26 mouse cellular contexts compared by ENCODE assay signal in the genomic region with DNA sequence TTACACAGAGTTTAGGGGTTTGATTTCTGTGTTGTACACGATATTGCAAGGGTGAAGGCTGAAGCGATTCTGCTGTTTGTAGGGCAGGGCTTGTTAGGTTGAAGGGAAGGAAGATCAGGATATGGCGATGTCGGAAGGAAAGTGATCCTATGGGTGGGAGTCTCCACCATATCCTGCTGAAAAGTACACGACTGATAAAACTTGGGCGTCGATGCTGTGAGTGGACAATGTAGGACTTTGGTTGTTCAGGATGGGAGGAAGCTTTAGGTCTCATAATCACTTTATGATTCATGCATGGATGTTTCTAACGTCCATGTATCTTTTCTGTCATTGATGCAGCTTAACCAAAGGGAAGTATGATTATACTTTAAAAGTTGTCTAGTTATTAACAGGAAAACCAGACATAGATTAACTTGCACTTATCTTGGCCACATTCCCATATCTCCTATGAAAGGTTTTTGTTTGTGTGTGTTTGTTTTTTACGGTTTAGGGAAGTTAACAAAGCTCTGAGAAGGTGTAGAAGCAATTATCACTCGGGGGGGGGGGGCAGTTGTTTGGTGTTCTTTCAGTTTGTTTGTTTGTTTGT.
DNase-seq lines count a peak whose midpoint lies in the region; ATAC-seq and TF ChIP-seq lines count a peak whose summit lies in the region.
"Had no signal": no experiment of that assay in that cellular context is flagged by ENCODE, and none has a peak within 500 bp of the region (broad histone marks: within the 10 kb centered on the region; RNA-seq: fewer than 3 reads in every experiment).

No protein-coding gene starts in this region.

- TF ChIP-seq EP300 in liver, embryonic 14.5 days (IDR thresholded peaks at IDR 0.05; ENCODE audit: low read depth): 0 out of 2 replicates have a peak, but pooled peaks have one; percentile 30

- no peak overlapping the region for H3K4me3 ChIP-seq in heart, embryonic 14.5 days (ENCODE audit: control insufficient read depth in 1 of 2, insufficient read depth in 1 of 2, low read depth in 1 of 2, low read length in 2 of 2)
- H3K4me3 ChIP-seq in liver, embryonic 14.5 days (ENCODE audit: insufficient read depth in 1 of 2, low read depth in 2 of 2, low read length in 2 of 2): no peak overlapping the region
- no peak overlapping the region for H3K4me3 ChIP-seq in forebrain, embryonic 14.5 days (ENCODE audit: low read depth, low read length)
- H3K4me3 ChIP-seq: embryonic facial prominence, embryonic 15.5 days; hindbrain, embryonic 10.5 days; intestine, embryonic 15.5 days; limb, embryonic 15.5 days; midbrain, embryonic 15.5 days; myocyte; neural tube, embryonic 13.5 days had no signal

- no peaks in the 10 kb centered on the region for H3K9me3 ChIP-seq in heart, embryonic 14.5 days (ENCODE audit: control insufficient read depth, low read length)
- H3K9me3 ChIP-seq in liver, embryonic 14.5 days (ENCODE audit: control insufficient read depth, low read length): no peaks in the 10 kb centered on the region
- no peaks in the 10 kb centered on the region for H3K9me3 ChIP-seq in forebrain, embryonic 14.5 days (replicated peaks; ENCODE audit: control insufficient read depth, low read length)
- H3K9me3 ChIP-seq: embryonic facial prominence, embryonic 15.5 days; hindbrain, embryonic 10.5 days; intestine, embryonic 15.5 days; limb, embryonic 15.5 days; midbrain, embryonic 15.5 days; neural tube, embryonic 13.5 days had no signal

- H3K27me3 ChIP-seq in heart, embryonic 14.5 days (ENCODE audit: control insufficient read depth, insufficient read depth, low read length): no peaks in the 10 kb centered on the region
- no peaks in the 10 kb centered on the region for H3K27me3 ChIP-seq in liver, embryonic 14.5 days (ENCODE audit: control insufficient read depth, insufficient read depth, low read length)
- no peaks in the 10 kb centered on the region for H3K27me3 ChIP-seq in forebrain, embryonic 14.5 days (replicated peaks; ENCODE audit: control insufficient read depth, insufficient read depth, low read length)
- H3K27me3 ChIP-seq: embryonic facial prominence, embryonic 15.5 days; intestine, embryonic 15.5 days; limb, embryonic 15.5 days; midbrain, embryonic 15.5 days; neural tube, embryonic 13.5 days had no signal

- ATAC-seq in heart, embryonic 14.5 days (ENCODE audit: insufficient number of reproducible peaks, insufficient read depth, low FRiP score, low read depth): no peak
- peak; percentile 24; the same call in 1 of the 2 replicates for ATAC-seq in liver, embryonic 14.5 days (ENCODE audit: insufficient read depth)
- ATAC-seq in forebrain, embryonic 14.5 days: no peak
- ATAC-seq: forebrain, embryonic 16.5 days; hindbrain, embryonic 16.5 days; intestine, embryonic 15.5 days; midbrain, embryonic 15.5 days had no signal

- DNase-seq in heart, postnatal 4 days: no peak
- DNase-seq in 416B (ENCODE audit: low read depth) (peak; percentile 35), MEL-GATA-1-ER (ENCODE audit: extremely low read depth, low read depth) (peak; percentile 62)
- no peak for DNase-seq in liver, embryonic 14.5 days (ENCODE audit: low read depth in 3 of 3, low spot score in 3 of 3)
- no peak for DNase-seq in adrenal gland, postnatal 4 days (ENCODE audit: low spot score in 2 of 2)
- DNase-seq in forebrain, embryonic 14.5 days (ENCODE audit: low spot score): no peak
- no peak for DNase-seq in kidney, postnatal 14 days
- DNase-seq: adrenal gland, postnatal 10 days; cerebellum, adult 8-10 months; gastrocnemius, postnatal 25 days; kidney, adult 9 months; kidney, postnatal 36 days; lung, postnatal 10 days; retina, postnatal 1 day; right cerebral cortex, postnatal 25 days; spleen, adult 18-20 months had no signal

- no peak for TF ChIP-seq CTCF in liver, embryonic 14.5 days (IDR thresholded peaks at IDR 0.05; ENCODE audit: low read depth)

- H3K4me2 ChIP-seq in heart, embryonic 14.5 days (ENCODE audit: low read length): no peak overlapping the region
- H3K4me2 ChIP-seq in liver, embryonic 14.5 days (ENCODE audit: low read depth): 0 out of 2 replicates have a peak overlapping the region, but pooled peaks have one; percentile 14
- H3K4me2 ChIP-seq in forebrain, embryonic 14.5 days (ENCODE audit: low read length): no peak overlapping the region
- H3K4me2 ChIP-seq: embryonic facial prominence, embryonic 15.5 days; intestine, embryonic 15.5 days; limb, embryonic 15.5 days; midbrain, embryonic 15.5 days; neural tube, embryonic 13.5 days had no signal

- peak overlapping the region; percentile 28 to 39; a peak in 1 of 4 replicates for H3K27ac ChIP-seq in heart, embryonic 14.5 days (replicated peaks in 1 of 2; ENCODE audit: control insufficient read depth in 1 of 2, insufficient read depth in 1 of 2, low read depth in 2 of 2, low read length in 2 of 2)
- H3K27ac ChIP-seq in liver, embryonic 14.5 days: peak overlapping the region; percentile 49
- H3K27ac ChIP-seq in forebrain, embryonic 14.5 days (ENCODE audit: low read depth, low read length): no peak overlapping the region
- H3K27ac ChIP-seq: embryonic facial prominence, embryonic 15.5 days; hindbrain, embryonic 10.5 days; intestine, embryonic 15.5 days; limb, embryonic 15.5 days; midbrain, embryonic 15.5 days; neural tube, embryonic 13.5 days had no signal

- peaks cover 7% of the 10 kb centered on the region; the same call in 1 of the 2 replicates for H3K36me3 ChIP-seq in heart, embryonic 14.5 days (ENCODE audit: control insufficient read depth, insufficient read depth, low read length)
- peaks cover 6% of the 10 kb centered on the region for H3K36me3 ChIP-seq in liver, embryonic 14.5 days (replicated peaks; ENCODE audit: control insufficient read depth, insufficient read depth, low read depth)
- no peaks in the 10 kb centered on the region for H3K36me3 ChIP-seq in forebrain, embryonic 14.5 days (ENCODE audit: control insufficient read depth, insufficient read depth, low read length)
- H3K36me3 ChIP-seq: hindbrain, embryonic 10.5 days; intestine, embryonic 15.5 days; midbrain, embryonic 15.5 days; neural tube, embryonic 13.5 days had no signal

- WGBS in heart, embryonic 14.5 days: 70% methylated on average over 10 of the region's 10 CpGs
- 30% methylated on average over 10 of the region's 10 CpGs for WGBS in liver, embryonic 14.5 days (ENCODE audit: insufficient replicate concordance)
- 90% methylated on average over 10 of the region's 10 CpGs for WGBS in forebrain, embryonic 14.5 days

- H3K9ac ChIP-seq in heart, embryonic 14.5 days (ENCODE audit: low read length): no peak overlapping the region
- H3K9ac ChIP-seq in liver, embryonic 14.5 days (replicated peaks): no peak overlapping the region; the same call in 1 of the 2 replicates
- H3K9ac ChIP-seq in forebrain, embryonic 14.5 days (ENCODE audit: low read length): no peak overlapping the region
- H3K9ac ChIP-seq: embryonic facial prominence, embryonic 15.5 days; intestine, embryonic 15.5 days; limb, embryonic 15.5 days; midbrain, embryonic 15.5 days; neural tube, embryonic 13.5 days had no signal

- peaks cover 3 to 20% of the 10 kb centered on the region in 2 experiments for H3K4me1 ChIP-seq in heart, embryonic 14.5 days (ENCODE audit: control insufficient read depth in 2 of 2, insufficient read depth in 2 of 2, low read length in 2 of 2)
- peaks cover 32 to 36% of the 10 kb centered on the region in 2 experiments for H3K4me1 ChIP-seq in liver, embryonic 14.5 days (replicated peaks; ENCODE audit: control insufficient read depth in 2 of 2, insufficient read depth in 2 of 2, low read length in 1 of 2)
- H3K4me1 ChIP-seq in forebrain, embryonic 14.5 days (ENCODE audit: control insufficient read depth, insufficient read depth, low read length): no peaks in the 10 kb centered on the region
- H3K4me1 ChIP-seq: embryonic facial prominence, embryonic 15.5 days; hindbrain, embryonic 10.5 days; intestine, embryonic 15.5 days; midbrain, embryonic 15.5 days had no signal

Comparison
In these comparisons a context has a peak if more than half of its experiments do, and no peak if none do; other contexts are left out.
1. DNase-seq: peak in 416B (single experiment) and MEL-GATA-1-ER (single experiment); none in heart, postnatal 4 days (single experiment), liver, embryonic 14.5 days (0 of 3), adrenal gland, postnatal 4 days (0 of 2), forebrain, embryonic 14.5 days (single experiment) and kidney, postnatal 14 days (single experiment).